Mouse (Mus musculus) left cerebral cortex, adult 6 months (tissue): ENCODE results near the gene Hoxa10. TPM values are rescaled to one million over a fixed set of nuclear protein-coding genes. Genes with fewer than 3 reads are reported as not detected.

ENCODE experiments used
- long read RNA-seq, 2 experiments: library from polyadenylated mRNA; unstranded; transcript quantifications; one replicate each; pipeline ENCODE4 v2.0.0; 2019 to 2020
- polyA plus RNA-seq: library from polyadenylated mRNA; unstranded; fragments of <200 nt; fragmentation: Nextera tagmentation; gene quantifications from 2 replicates; pipeline ENCODE4 v1.2.3, GENCODE M21; 2021

The Hoxa10 gene
- not detected in 2 replicates for polyA plus RNA-seq
- long read RNA-seq, experiment 1: 0 reads
- long read RNA-seq, experiment 2: 0 reads

GRCm38 (mm10) chr6:52240389-52241000, at the start of gene Hoxa10:
Gene Hoxa10 (minus strand): TSS chr6:52240854.

GRCm38 (mm10) chr6:52260654-52261575, 20.3 kb upstream of the Hoxa10 start, which contains the start of gene Hoxa13:
Gene Hoxa13 (minus strand): TSS chr6:52260880.

GRCm38 (mm10) chr6:52245757-52246142, 5.1 kb upstream of the Hoxa10 start, which contains the start of gene Hoxa11:
Gene Hoxa11 (minus strand): TSS chr6:52245810.

GRCm38 (mm10) chr6:52230516-52231165, 10.0 kb downstream of the Hoxa10 start, which contains the start of gene Hoxa9:
Gene Hoxa9 (minus strand): TSS chr6:52231089.

GRCm38 (mm10) chr6:52221337-52221992, 19.2 kb downstream of the Hoxa10 start, which contains the start of gene Hoxa7:
Gene Hoxa7 (minus strand): TSS chr6:52221854.

GRCm38 (mm10) chr6:52213119-52213986, 27.3 kb downstream of the Hoxa10 start, which contains the start of the genes Hoxa3 and Gm28308:
Gene Hoxa3 (minus strand): TSS chr6:52213336.
Gene Gm28308 (minus strand): TSS chr6:52213339.

GRCm38 (mm10) chr6:52208072-52208867, 32.4 kb downstream of the Hoxa10 start, which contains the start of gene Hoxa6:
Gene Hoxa6 (minus strand): TSS chr6:52208722.

GRCm38 (mm10) chr6:52204050-52204752, 36.5 kb downstream of the Hoxa10 start, which contains the start of gene Hoxa5:
Gene Hoxa5 (minus strand): TSS chr6:52204587.

GRCm38 (mm10) chr6:52190906-52191810, 49.5 kb downstream of the Hoxa10 start, which contains the start of gene Hoxa4:
Gene Hoxa4 (minus strand): TSS chr6:52191753.

Other genes with a start within 250 kb of the Hoxa10 start
- 11.4 and 14.0 TPM in 2 replicates for gene Skap2, start 228.3 kb downstream of the Hoxa10 start, polyA plus RNA-seq
- gene Hoxa1, start 82.5 kb downstream of the Hoxa10 start, polyA plus RNA-seq: not detected in 2 replicates
- gene Hoxa2, start 76.0 kb downstream of the Hoxa10 start, polyA plus RNA-seq: not detected in 2 replicates
- gene 5730596B20Rik, start 63.4 kb downstream of the Hoxa10 start, polyA plus RNA-seq: not detected in 2 replicates
- not detected in 2 replicates for gene Hoxa4, start 49.1 kb downstream of the Hoxa10 start, polyA plus RNA-seq
- gene Hoxa5, start 36.3 kb downstream of the Hoxa10 start, polyA plus RNA-seq: not detected in 2 replicates
- gene Hoxa6, start 32.1 kb downstream of the Hoxa10 start, polyA plus RNA-seq: not detected in 2 replicates
- not detected in 2 replicates for gene Hoxa3, start 27.5 kb downstream of the Hoxa10 start, polyA plus RNA-seq
- gene Gm28308, start 27.5 kb downstream of the Hoxa10 start, polyA plus RNA-seq: not detected in 2 replicates
- not detected in 2 replicates for gene Hoxa7, start 19.0 kb downstream of the Hoxa10 start, polyA plus RNA-seq
- gene Hoxa9, start 9.8 kb downstream of the Hoxa10 start, polyA plus RNA-seq: not detected in 2 replicates
- not detected in 2 replicates for gene Hoxa11, start 5.0 kb upstream of the Hoxa10 start, polyA plus RNA-seq
- not detected in 2 replicates for gene Hoxa13, start 20.0 kb upstream of the Hoxa10 start, polyA plus RNA-seq
- gene Evx1, start 72.6 kb upstream of the Hoxa10 start, polyA plus RNA-seq: not detected in 2 replicates